Mouse (Mus musculus) neural tube, embryonic 12.5 days (tissue): ENCODE data around the gene Efcab6. TPM values are rescaled to one million over a fixed set of nuclear protein-coding genes. Genes with fewer than 3 reads are reported as not detected.
"Not testable (repeated sequence)": the region's sequence is repeated elsewhere in the genome, so short reads cannot be mapped to it uniquely, and the experiment has no call there.

Source experiments
- ATAC-seq: fragments of 200-750 bp; cut with Nextera tagmentation; 2 replicates; pipeline ENCODE4 v1.8.0; 2017; ENCODE audit warnings: low read depth, mild to moderate bottlenecking, moderate TSS enrichment, moderate library complexity; ENCODE audit not compliant: low FRiP score
- H3K27ac ChIP-seq: fragments of 300-500 bp; sonication (generic); 2 replicates; pipeline ENCODE4 v1.5.1; 2016
- H3K27me3 ChIP-seq: fragments of 300-500 bp; sonication (generic); replicated peaks from 2 replicates; pipeline ENCODE4 v1.6.1; 2016; ENCODE audit warnings: mild to moderate bottlenecking
- H3K36me3 ChIP-seq: fragments of 300-500 bp; sonication (generic); 2 replicates; pipeline ENCODE4 v1.6.1; 2016; ENCODE audit warnings: mild to moderate bottlenecking
- H3K4me1 ChIP-seq: fragments of 300-500 bp; sonication (generic); 2 replicates; pipeline ENCODE4 v1.6.1; 2016
- H3K4me2 ChIP-seq: fragments of 300-500 bp; sonication (generic); replicated peaks from 2 replicates; pipeline ENCODE4 v1.6.1; 2016; ENCODE audit warnings: mild to moderate bottlenecking
- H3K4me3 ChIP-seq: fragments of 300-500 bp; sonication (generic); 2 replicates; pipeline ENCODE4 v1.5.1; 2016
- H3K9ac ChIP-seq: fragments of 300-500 bp; sonication (generic); 2 replicates; pipeline ENCODE4 v1.6.1; 2016; ENCODE audit warnings: mild to moderate bottlenecking
- H3K9me3 ChIP-seq: fragments of 300-500 bp; sonication (generic); 2 replicates; pipeline ENCODE4 v1.6.1; 2016; ENCODE audit warnings: mild to moderate bottlenecking
- WGBS: fragments of 180-500 bp; shearing (Covaris S2); methylation state at CpG from one replicate; pipeline ENCODE4 v1.1.7; 2016; 5-methylcytosine and 5-hydroxymethylcytosine counted together
- polyA plus RNA-seq: library from polyadenylated mRNA; unstranded; fragments of >200 nt; fragmentation: Nextera tagmentation; extraction: Ambion mirVana; gene quantifications from 2 replicates; pipeline ENCODE4 v1.2.1, GENCODE M21; 2016

Gene Efcab6
- 0.41 and 0.46 TPM in 2 replicates for polyA plus RNA-seq

- Histone ChIP-seq H3K9me3 (no peaks in the 10 kb centered on the region; the same call in 1 of the 2 replicates), H3K4me2 (peak within 1 kb of the TSS; percentile 67), H3K9ac (no peak within 1 kb of the TSS), H3K4me1 (peaks cover 13% of the 10 kb centered on the region), H3K27me3 (peaks cover 26% of the 10 kb centered on the region), H3K4me3 (peak within 1 kb of the TSS; percentile 24), H3K36me3 (no peaks in the 10 kb centered on the region), H3K27ac (no peak within 1 kb of the TSS)
- 0 out of 2 replicates have a peak, but pooled peaks have one; percentile 41 for ATAC-seq
- 4% methylated on average over 29 of the region's 29 CpGs for WGBS
These were observed at the start of gene Efcab6 for GRCm38 (mm10) chr15:84065140-84065539. Gene Efcab6 (minus strand): TSS chr15:84065379.

GRCm38 (mm10) chr15:84113873-84114272 lies 48.7 kb upstream of the Efcab6 start:
- Histone ChIP-seq H3K4me2 (no peak overlapping the region), H3K27ac (no peak overlapping the region), H3K9me3 (no peaks in the 10 kb centered on the region), H3K9ac (no peak overlapping the region), H3K36me3 (no peaks in the 10 kb centered on the region), H3K27me3 (no peaks in the 10 kb centered on the region), H3K4me3 (no peak overlapping the region), H3K4me1 (no peaks in the 10 kb centered on the region)
- WGBS: 82% methylated on average over 6 of the region's 6 CpGs
- ATAC-seq: no peak

GRCm38 (mm10) chr15:84108899-84109298 lies 43.7 kb upstream of the Efcab6 start:
- H3K4me2 ChIP-seq: no peak overlapping the region
- H3K27ac ChIP-seq: no peak overlapping the region
- H3K36me3 ChIP-seq: no peaks in the 10 kb centered on the region
- no peaks in the 10 kb centered on the region for H3K9me3 ChIP-seq
- no peak overlapping the region for H3K9ac ChIP-seq
- H3K4me3 ChIP-seq: no peak overlapping the region
- H3K4me1 ChIP-seq: no peaks in the 10 kb centered on the region
- WGBS: 9% methylated on average over 13 of the region's 13 CpGs
- H3K27me3 ChIP-seq: peaks cover 39% of the 10 kb centered on the region
- no peak for ATAC-seq

- H3K27me3 ChIP-seq: peaks cover 44% of the 10 kb centered on the region
- H3K9ac ChIP-seq: peak overlapping the region; percentile 42
- H3K9me3 ChIP-seq: no peaks in the 10 kb centered on the region
- H3K4me1 ChIP-seq: no peaks in the 10 kb centered on the region
- H3K36me3 ChIP-seq: no peaks in the 10 kb centered on the region
- no peak for ATAC-seq
- WGBS: 10% methylated on average over 12 of the region's 12 CpGs
- H3K4me2 ChIP-seq: peak overlapping the region; percentile 85
- peak overlapping the region; percentile 51 for H3K4me3 ChIP-seq
- H3K27ac ChIP-seq: no peak overlapping the region
These were observed 40.8 kb upstream of the Efcab6 start for GRCm38 (mm10) chr15:84105924-84106500.

GRCm38 (mm10) chr15:84105105-84105923 lies 40.1 kb upstream of the Efcab6 start, which contains the start of gene Sult4a1:
Gene Sult4a1 (minus strand): TSS chr15:84105754.
- Histone ChIP-seq H3K4me2 (peak within 1 kb of the TSS; percentile 85), H3K4me1 (no peaks in the 10 kb centered on the region), H3K9ac (peak within 1 kb of the TSS; percentile 42), H3K36me3 (no peaks in the 10 kb centered on the region), H3K9me3 (no peaks in the 10 kb centered on the region), H3K27me3 (peaks cover 44% of the 10 kb centered on the region), H3K4me3 (peak within 1 kb of the TSS; percentile 51), H3K27ac (no peak within 1 kb of the TSS)
- ATAC-seq: peak; percentile 72
- under 1% methylated on average over 77 of the region's 77 CpGs for WGBS

GRCm38 (mm10) chr15:84104626-84105025 lies 39.4 kb upstream of the Efcab6 start:
- Histone ChIP-seq H3K4me1 (no peaks in the 10 kb centered on the region), H3K4me2 (peak overlapping the region; percentile 85), H3K36me3 (no peaks in the 10 kb centered on the region), H3K27me3 (peaks cover 44% of the 10 kb centered on the region), H3K9ac (no peak overlapping the region), H3K4me3 (peak overlapping the region; percentile 51), H3K27ac (no peak overlapping the region), H3K9me3 (no peaks in the 10 kb centered on the region)
- no peak for ATAC-seq
- 87% methylated on average over 7 of the region's 7 CpGs for WGBS

- WGBS: 88% methylated on average over 15 of the region's 15 CpGs
- not testable (repeated sequence) for H3K4me2 ChIP-seq, ATAC-seq, H3K9ac ChIP-seq, H3K4me1 ChIP-seq, H3K36me3 ChIP-seq, H3K4me3 ChIP-seq, H3K9me3 ChIP-seq, H3K27me3 ChIP-seq, H3K27ac ChIP-seq
These were observed 32.4 kb upstream of the Efcab6 start for GRCm38 (mm10) chr15:84097536-84097935.

- no peak for ATAC-seq
- 91% methylated on average over 8 of the region's 8 CpGs for WGBS
These were observed 30.9 kb upstream of the Efcab6 start for GRCm38 (mm10) chr15:84096051-84096450.

GRCm38 (mm10) chr15:84094921-84095320 lies 29.7 kb upstream of the Efcab6 start:
- no peaks in the 10 kb centered on the region for H3K36me3 ChIP-seq
- no peaks in the 10 kb centered on the region for H3K27me3 ChIP-seq
- no peak overlapping the region for H3K9ac ChIP-seq
- H3K4me2 ChIP-seq: no peak overlapping the region
- no peak overlapping the region for H3K27ac ChIP-seq
- no peak for ATAC-seq
- no peak overlapping the region for H3K4me3 ChIP-seq
- no peaks in the 10 kb centered on the region for H3K4me1 ChIP-seq
- 73% methylated on average over 7 of the region's 7 CpGs for WGBS
- H3K9me3 ChIP-seq: no peaks in the 10 kb centered on the region

More at GRCm38 (mm10) chr15:84096051-84096450, 30.9 kb upstream of the Efcab6 start:
- H3K4me2 ChIP-seq: no peak overlapping the region
- no peaks in the 10 kb centered on the region for H3K36me3 ChIP-seq
- no peaks in the 10 kb centered on the region for H3K27me3 ChIP-seq
- H3K27ac ChIP-seq: no peak overlapping the region
- H3K4me1 ChIP-seq: no peaks in the 10 kb centered on the region
- H3K4me3 ChIP-seq: no peak overlapping the region
- no peak overlapping the region for H3K9ac ChIP-seq
- no peaks in the 10 kb centered on the region for H3K9me3 ChIP-seq

GRCm38 (mm10) chr15:84086775-84087174 lies 21.6 kb upstream of the Efcab6 start:
- Histone ChIP-seq H3K4me1 (peaks cover 7% of the 10 kb centered on the region; the same call in 1 of the 2 replicates), H3K27ac (no peak overlapping the region), H3K4me3 (no peak overlapping the region), H3K9ac (no peak overlapping the region), H3K36me3 (no peaks in the 10 kb centered on the region), H3K4me2 (no peak overlapping the region), H3K27me3 (no peaks in the 10 kb centered on the region), H3K9me3 (no peaks in the 10 kb centered on the region)
- 28% methylated on average over 9 of the region's 9 CpGs for WGBS
- ATAC-seq: no peak

GRCm38 (mm10) chr15:84086364-84086763 lies 21.2 kb upstream of the Efcab6 start:
- Histone ChIP-seq H3K9ac (no peak overlapping the region), H3K4me2 (no peak overlapping the region), H3K27ac (no peak overlapping the region), H3K4me3 (no peak overlapping the region), H3K36me3 (no peaks in the 10 kb centered on the region), H3K4me1 (peaks cover 7% of the 10 kb centered on the region; the same call in 1 of the 2 replicates), H3K9me3 (no peaks in the 10 kb centered on the region), H3K27me3 (no peaks in the 10 kb centered on the region)
- 44% methylated on average over 12 of the region's 12 CpGs for WGBS
- ATAC-seq: no peak

- no peaks in the 10 kb centered on the region for H3K36me3 ChIP-seq
- no peak overlapping the region for H3K4me3 ChIP-seq
- H3K9ac ChIP-seq: no peak overlapping the region
- no peak for ATAC-seq
- WGBS: 90% methylated on average over 7 of the region's 7 CpGs
- H3K4me1 ChIP-seq: no peaks in the 10 kb centered on the region
- no peak overlapping the region for H3K4me2 ChIP-seq
- H3K27ac ChIP-seq: no peak overlapping the region
- no peaks in the 10 kb centered on the region for H3K9me3 ChIP-seq
- peaks cover 4% of the 10 kb centered on the region; the same call in 1 of the 2 replicates for H3K27me3 ChIP-seq
These were observed 14.9 kb upstream of the Efcab6 start for GRCm38 (mm10) chr15:84080069-84080468.
